Mouse (Mus musculus): ENCODE data around the gene Actr10.

Gene Actr10

GRCm38 (mm10) chr12:70967581-70967980 is 29.9 kb downstream of the Actr10 start:
- DNase-seq (ENCODE audit: low read depth, low spot score): no peak

GRCm38 (mm10) chr12:70968141-70968790 is 30.6 kb downstream of the Actr10 start:
- DNase-seq (ENCODE audit: low read depth, low spot score): no peak

GRCm38 (mm10) chr12:70968791-70969307 is 31.2 kb downstream of the Actr10 start:
- DNase-seq (ENCODE audit: low read depth, low spot score): peak; percentile 78

DNA sequence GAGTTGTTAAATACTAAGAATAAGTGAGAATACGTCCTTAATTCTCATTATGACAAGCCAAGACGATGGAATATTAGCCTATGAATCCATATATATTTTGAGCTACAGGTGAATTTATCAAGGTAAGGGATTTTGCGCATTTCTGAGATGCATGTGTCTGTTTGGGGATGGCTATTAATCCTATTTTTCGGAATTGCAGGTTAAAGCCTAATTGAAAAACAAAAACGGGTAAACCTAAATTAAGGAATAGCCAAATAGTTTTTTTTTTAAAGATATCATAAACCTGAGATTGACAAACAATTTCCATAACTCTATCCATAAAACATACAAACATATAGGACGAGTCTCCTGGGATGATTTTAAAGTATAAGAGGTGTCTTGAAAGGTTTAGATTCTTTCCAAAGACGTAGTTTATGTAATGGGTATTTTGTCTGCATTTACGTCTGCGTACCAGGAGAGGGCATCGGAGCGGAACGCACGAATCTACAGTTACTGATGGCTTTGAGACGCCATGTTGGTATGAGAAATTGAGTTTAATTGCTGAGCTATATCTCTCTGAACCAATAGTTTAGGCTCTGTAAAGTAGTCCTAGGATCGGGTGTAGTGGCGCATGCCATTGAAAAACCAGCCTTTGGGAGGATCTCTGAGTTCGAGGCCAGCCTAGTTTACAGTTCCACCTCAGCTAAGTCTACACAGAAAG is 32.0 kb downstream of the Actr10 start:
- peak; percentile 64 for DNase-seq (ENCODE audit: low read depth, low spot score)

- no peak for DNase-seq (ENCODE audit: low read depth, low spot score)
These were observed 36.2 kb downstream of the Actr10 start for GRCm38 (mm10) chr12:70973831-70974230.

DNA sequence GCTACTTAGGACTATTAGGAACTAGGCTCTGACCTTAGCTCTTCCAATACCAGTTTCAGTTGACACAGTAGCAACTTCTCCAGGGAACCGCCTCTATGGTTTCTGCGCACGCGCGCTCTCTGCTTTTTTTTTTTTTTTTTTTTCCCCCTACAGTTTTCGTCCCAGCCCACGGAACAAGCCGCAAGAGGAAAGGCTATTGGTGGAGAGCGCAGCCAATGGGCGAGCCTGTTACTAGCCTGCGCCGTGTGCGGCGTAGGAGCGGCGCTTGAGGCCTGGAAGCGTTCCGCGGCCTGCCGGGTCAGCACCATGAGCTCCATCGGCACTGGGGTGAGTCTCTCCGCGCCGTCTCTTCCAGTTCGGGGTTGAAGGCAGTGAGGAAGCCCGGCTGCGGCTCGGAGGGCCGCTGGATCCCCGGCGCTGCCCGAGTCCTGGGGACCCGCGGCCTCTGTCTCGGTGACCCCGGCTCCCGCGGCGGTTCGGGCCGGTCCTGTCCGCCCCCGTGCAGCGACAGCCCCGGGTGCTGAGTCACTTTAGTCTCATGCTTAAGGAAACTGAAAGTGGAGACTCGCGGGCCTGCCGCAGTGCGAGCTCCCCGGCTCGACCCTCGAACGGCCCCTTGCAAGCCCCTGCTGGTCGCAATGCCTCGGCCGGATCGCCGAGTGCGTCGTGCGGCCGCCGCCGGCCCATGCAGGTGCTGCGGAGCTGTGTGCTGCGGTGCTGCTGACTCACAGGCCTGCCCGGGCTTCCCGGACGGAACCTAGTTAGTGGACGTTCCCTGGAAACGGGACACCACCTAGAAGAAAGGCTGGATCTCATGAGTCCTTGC is 37.0 kb downstream of the Actr10 start, which contains the start of gene Psma3:
Psma3 (plus strand) TSS at position 181 of the 826 bp plus-strand sequence.
- peak; percentile 92 for DNase-seq (ENCODE audit: low read depth, low spot score)

DNA sequence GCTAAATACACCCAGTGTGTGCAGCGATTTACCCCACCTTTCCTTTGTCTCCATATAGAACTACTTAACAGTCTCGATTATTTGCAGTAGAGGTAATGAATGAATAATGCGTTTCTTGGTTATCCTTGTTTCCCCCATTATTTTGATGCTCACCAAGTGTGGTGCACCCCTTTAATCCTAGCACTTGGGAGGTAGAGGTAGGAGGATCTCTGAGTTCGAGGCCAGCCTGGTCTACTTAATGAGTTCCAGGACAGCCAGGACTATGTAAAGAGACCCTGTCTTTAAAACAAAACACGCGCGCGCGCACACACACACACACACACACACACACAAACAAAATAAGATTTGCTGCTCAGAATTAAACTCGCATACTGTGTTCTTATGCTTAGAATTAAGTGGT is 37.7 kb downstream of the Actr10 start:
- DNase-seq (ENCODE audit: low read depth, low spot score): no peak

DNA sequence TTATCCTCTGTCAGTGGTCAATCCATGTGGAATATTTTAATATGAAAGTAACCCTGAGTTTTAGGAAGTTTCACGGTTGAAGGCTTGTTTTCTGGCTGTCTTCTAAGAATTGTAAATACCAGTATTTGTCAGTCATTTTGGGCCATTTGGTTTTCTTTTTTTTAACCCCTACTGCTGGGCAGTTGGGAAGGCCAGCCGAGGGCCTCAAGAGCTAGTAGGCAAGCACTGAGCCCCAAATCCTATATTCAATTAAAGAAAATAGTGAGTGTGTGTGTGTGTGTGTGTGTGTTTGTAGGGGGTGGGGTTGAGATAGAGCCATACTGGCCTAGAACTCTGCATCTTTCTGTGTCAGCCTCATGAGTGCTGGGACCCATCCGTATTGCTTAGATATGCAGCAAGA is 38.2 kb downstream of the Actr10 start:
- no peak for DNase-seq (ENCODE audit: low read depth, low spot score)

DNA sequence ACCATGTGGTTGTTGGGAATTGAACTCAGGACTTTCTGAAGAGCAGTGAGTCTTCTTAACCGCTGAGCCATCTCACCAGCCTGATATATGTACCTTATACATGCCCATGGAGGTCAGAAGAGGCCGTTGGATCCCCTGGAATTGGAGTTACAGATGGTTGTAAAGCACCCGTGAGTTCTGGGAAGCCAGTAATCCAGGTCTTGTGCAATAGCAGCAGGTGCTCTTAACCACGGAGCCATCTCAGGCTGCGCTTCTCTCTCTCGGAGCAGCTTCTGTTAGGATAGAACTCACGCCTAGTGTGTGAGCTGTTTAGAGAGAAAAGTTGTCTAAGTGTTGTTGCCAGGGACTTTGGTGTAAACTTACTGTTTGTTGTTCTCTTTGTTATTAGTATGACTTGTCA is 40.7 kb downstream of the Actr10 start:
- DNase-seq (ENCODE audit: low read depth, low spot score): no peak

GRCm38 (mm10) chr12:70984855-70985550 is 47.3 kb downstream of the Actr10 start:
- no peak for DNase-seq (ENCODE audit: low read depth, low spot score)

- DNase-seq (ENCODE audit: low read depth, low spot score): no peak
These were observed 59.6 kb downstream of the Actr10 start for GRCm38 (mm10) chr12:70997225-70997624.

DNA sequence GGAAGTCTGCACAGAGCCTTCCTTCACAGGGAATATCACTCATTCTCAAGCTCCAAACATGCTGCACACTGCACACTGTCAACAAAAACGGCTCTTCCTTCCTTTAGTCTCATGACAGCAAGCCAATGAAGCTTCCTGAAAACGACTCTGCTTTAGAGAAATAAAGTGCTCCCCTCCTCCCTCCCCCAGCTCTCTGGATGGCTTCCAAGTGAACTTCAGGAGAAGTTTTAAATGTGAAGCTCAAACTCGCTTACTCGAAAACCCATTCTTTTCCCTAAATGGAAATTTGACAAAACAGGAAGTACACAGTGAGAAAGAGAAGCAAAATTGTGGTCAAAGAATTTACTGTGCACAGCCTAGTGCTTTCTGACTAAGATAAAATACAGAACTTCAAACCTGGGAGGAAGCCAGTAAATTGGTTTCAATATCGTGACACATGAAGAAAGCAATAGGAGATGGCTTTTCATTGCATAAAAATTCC is 61.8 kb downstream of the Actr10 start:
- DNase-seq (ENCODE audit: low read depth, low spot score): no peak

GRCm38 (mm10) chr12:71000344-71000743 is 62.7 kb downstream of the Actr10 start:
- DNase-seq (ENCODE audit: low read depth, low spot score): no peak

DNA sequence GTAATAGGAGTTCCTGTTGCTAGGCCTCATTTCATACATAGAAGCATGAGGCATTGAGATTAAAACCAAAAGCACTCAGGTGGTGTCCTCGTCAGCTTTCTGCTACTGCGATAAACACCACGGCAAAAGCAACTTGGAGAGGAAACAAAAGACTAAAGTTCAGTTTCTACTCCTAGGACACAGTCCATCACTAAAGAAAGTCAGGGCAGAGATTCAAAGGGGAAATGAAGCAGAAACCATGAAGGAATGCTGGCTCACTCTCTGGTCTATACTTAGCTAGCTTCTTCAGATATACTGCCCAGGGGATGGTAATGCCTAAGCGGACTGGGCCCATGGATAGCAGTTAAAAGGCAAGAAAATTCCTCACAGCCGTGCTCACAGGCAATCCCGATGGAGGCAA is 63.8 kb downstream of the Actr10 start:
- no peak for DNase-seq (ENCODE audit: low read depth, low spot score)

DNA sequence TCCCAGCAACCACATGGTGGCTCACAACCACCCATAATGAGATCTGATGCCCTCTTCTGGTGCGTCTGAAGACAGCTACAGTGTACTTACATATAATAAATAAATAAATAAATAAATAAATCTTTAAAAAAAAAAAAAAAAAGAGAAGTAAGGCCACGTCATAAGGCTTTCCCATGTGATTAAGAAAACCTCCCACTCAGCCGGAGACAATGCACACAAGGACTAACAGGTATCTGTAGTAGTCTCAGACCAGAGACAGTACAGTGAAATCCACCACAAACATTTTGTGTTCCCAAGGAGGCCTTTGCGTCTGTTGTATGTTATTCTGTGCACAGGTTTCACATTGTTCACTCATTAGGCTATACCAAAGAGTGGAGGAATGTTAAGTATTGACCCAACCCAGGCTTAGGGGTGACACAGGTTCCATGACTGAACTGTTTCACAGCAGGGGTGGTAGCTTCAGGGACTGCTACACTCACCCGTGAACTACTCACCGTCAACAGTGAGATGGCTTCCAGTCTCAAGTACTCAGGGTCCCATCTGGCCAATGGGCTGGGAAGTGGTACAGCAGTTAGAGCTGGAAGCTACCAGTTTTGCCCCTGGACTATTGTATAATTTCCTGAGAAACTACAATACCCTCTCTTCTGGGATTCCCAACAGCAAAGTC is 66.2 kb downstream of the Actr10 start:
- DNase-seq (ENCODE audit: low read depth, low spot score): no peak

GRCm38 (mm10) chr12:71006141-71006540 is 68.5 kb downstream of the Actr10 start:
- DNase-seq (ENCODE audit: low read depth, low spot score): no peak

DNA sequence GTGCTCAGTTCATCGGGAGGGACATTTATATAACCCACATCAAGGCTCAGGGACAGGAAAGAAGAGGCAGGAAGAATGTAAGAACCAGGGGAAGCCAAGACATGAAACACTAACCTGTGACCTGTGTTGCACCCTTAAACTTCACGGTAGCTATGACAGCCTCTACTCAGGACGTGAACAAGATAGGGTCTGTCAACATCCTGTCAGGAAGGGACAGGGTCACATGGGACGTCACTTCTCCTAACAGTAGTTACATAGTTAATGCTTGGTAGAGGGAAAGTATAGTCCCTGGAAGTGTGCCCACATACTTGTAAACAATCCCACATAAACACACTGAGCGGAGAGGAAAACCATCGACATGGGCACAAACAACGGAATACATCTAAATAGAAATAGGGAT is 69.2 kb downstream of the Actr10 start:
- no peak for DNase-seq (ENCODE audit: low read depth, low spot score)

GRCm38 (mm10) chr12:71009769-71010168 is 72.1 kb downstream of the Actr10 start:
- DNase-seq (ENCODE audit: low read depth, low spot score): no peak
